Mouse (Mus musculus) megakaryocyte, embryonic 14.5 days (primary cell): ENCODE measurements around the gene Noa1.

Source experiments
- FLI1 ChIP-seq: IDR thresholded peaks from 2 replicates; pipeline ENCODE4 v1.6.1; 2012; ENCODE audit warnings: low read length, inconsistent platforms, mixed read lengths
- GATA1 ChIP-seq: IDR thresholded peaks from 3 replicates; pipeline ENCODE4 v1.6.1; 2012; ENCODE audit warnings: mixed read lengths, low read length, inconsistent platforms, borderline replicate concordance

DNA sequence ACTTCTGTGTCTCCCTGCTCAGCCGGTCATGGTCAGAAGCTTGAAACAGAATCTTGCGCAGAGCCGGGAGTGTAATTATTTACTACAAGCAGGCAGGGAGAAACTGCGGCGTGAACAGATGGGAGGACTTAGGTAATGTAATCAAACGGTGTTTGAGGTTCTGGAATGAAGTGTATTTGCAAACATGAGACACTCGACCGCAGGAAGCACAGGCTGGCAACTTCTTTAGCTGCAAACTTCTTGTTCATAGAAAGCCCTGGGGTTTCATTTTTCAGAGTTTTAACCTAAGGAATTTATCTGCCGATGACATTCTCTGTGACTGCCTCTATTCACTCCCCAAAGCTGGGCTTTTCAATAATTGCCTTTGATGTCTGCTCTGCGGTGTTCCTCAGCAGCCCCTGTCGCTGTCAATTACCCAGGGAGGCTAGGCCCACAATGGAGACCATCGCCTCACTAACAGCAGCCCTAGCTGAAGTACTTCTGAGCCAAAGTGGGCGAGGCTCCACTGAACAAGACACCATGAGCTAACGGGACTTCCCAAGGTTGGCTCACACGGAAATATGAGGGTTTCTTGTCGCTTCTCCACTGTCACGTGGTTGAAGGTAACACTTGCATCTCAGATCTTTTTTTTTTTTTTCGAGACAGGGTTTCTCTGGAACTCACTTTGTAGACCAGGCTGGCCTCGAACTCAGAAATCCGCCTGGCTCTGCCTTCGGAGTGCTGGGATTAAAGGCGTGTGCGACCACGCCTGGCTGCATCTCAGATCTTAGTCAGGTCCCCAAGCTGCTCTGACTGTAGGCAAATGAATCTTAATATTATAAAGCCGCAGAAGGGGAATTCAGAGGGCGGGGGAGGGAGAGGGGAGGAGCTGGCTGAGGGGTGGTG, 63.9 kb downstream of the Noa1 start:
- TF ChIP-seq GATA1 (no peak), FLI1 (no peak)
